Mouse (Mus musculus) cortical plate, adult 2 months (tissue): ENCODE results near the gene Zmiz1.

Source experiments
- CTCF ChIP-seq: fragments of 200-500 bp; IDR thresholded peaks from 2 replicates; pipeline ENCODE4 v1.5.1; 2011; ENCODE audit warnings: mild to moderate bottlenecking, control low read depth, low read length; ENCODE audit not compliant: insufficient read depth; ENCODE audit errors: extremely low read depth
- POLR2A ChIP-seq: fragments of 200-500 bp; IDR thresholded peaks from 2 replicates; pipeline ENCODE4 v1.6.1; 2011; ENCODE audit warnings: mild to moderate bottlenecking, low read length, control low read depth; ENCODE audit not compliant: insufficient read depth; ENCODE audit errors: extremely low read depth

- no peak for TF ChIP-seq POLR2A
- no peak for TF ChIP-seq CTCF
Measured at GRCm38 (mm10) chr14:25694569-25694897, 235.5 kb downstream of the Zmiz1 start.
